Mouse (Mus musculus): ENCODE results near the gene St3gal3. TPM values are rescaled to one million over a fixed set of nuclear protein-coding genes. Genes with fewer than 3 reads are reported as not detected.

Gene St3gal3
- total and polyA plus RNA-seq, 2 experiments from 2014 or later: 11.8 to 50.9 TPM

DNA sequence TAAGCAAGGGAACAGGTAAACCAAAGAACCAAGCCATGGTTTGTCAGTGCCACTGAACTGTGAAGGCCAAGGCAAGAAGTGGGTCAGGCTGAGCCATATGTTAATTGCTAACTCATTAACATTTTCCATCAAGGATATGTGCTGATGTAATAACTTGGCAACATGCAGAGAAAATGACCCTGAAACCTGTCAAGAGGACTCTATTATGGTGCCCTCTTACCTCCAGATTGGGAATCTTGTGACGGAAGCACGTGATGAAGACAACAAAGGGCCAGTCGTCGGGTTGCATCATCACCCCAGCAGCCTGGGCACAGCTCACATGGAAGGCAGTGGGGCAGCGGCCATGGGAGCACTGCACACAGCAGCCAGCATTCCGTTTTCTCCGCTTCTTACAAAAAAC, 9.0 kb upstream of the St3gal3 start:
- Histone ChIP-seq H3K4me1 (ENCODE audit: insufficient read depth, low read length) (no peaks in the 10 kb centered on the region), H3K27me3 (ENCODE audit: insufficient read depth, low read length) (no peaks in the 10 kb centered on the region), H3K4me2 (ENCODE audit: low read depth, low read length) (no peak overlapping the region), H3K36me3 (ENCODE audit: insufficient read depth, low read length) (peaks cover 74% of the 10 kb centered on the region), H3K27ac (no peak overlapping the region), H3K9me3 (ENCODE audit: low read length) (no peaks in the 10 kb centered on the region), H3K4me3 (ENCODE audit: low read length) (no peak overlapping the region), H3K9ac (replicated peaks; ENCODE audit: low read length) (no peak overlapping the region)
- 88% methylated on average over 7 of the region's 7 CpGs for WGBS
- no peak for ATAC-seq
- TF ChIP-seq CTCF (IDR thresholded peaks at IDR 0.05; ENCODE audit: low read depth): no peak
- no peak for DNase-seq (ENCODE audit: low spot score)

DNA sequence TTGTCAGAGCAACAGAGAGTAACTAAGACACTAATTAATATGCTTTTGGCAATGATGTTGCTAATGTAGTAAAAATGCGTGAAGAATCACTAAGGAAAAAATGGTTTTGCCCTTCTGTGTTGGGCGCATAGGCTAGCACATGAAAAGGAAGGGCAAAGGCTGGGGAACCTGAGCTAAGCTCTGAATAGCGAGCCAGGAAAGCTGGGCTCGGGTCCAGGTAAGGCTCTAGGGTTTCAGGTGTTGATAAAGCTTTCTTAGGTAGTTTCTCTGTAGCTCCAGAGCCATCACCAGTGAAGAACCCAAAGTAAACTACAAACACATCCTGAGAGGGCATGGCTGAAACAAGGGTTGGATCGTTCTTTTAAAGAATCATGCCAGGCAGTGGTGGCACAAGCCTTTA, 6.8 kb upstream of the St3gal3 start:
- H3K4me1 ChIP-seq (ENCODE audit: insufficient read depth, low read length): no peaks in the 10 kb centered on the region
- TF ChIP-seq CTCF (IDR thresholded peaks at IDR 0.05; ENCODE audit: low read depth): no peak
- H3K4me2 ChIP-seq (ENCODE audit: low read depth, low read length): no peak overlapping the region
- H3K27ac ChIP-seq: no peak overlapping the region
- WGBS: 81% methylated on average over 5 of the region's 5 CpGs
- no peaks in the 10 kb centered on the region for H3K9me3 ChIP-seq (ENCODE audit: low read length)
- H3K9ac ChIP-seq (replicated peaks; ENCODE audit: low read length): no peak overlapping the region
- DNase-seq (ENCODE audit: low spot score) (no peak), ATAC-seq (no peak)
- H3K4me3 ChIP-seq (ENCODE audit: low read length): no peak overlapping the region
- peaks cover 60% of the 10 kb centered on the region for H3K36me3 ChIP-seq (ENCODE audit: insufficient read depth, low read length)
- no peaks in the 10 kb centered on the region for H3K27me3 ChIP-seq (ENCODE audit: insufficient read depth, low read length)

DNA sequence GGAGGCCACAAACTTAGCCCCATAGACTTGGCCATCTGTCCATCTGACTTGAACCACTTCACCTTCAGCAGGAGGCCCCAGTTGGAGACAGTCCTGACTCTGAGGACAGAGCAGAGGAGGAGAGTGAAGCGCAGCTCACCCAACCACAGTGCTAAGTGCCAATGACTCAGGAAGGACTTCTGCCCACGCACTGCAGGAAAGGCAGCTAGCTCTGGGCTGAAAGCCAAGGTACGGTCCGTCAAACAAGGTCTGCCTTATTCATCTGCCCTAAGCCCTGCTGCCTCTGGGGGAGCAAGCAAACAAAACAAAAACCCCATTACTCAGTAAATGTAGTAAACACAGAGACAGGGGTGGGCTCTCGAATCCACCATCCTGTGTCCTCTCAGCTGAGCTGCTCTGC, 4.2 kb upstream of the St3gal3 start:
- peak; percentile 46 for ATAC-seq
- peak; percentile 89 for DNase-seq (ENCODE audit: low spot score)
- Histone ChIP-seq H3K9me3 (ENCODE audit: low read length) (no peaks in the 10 kb centered on the region), H3K4me3 (ENCODE audit: low read length) (no peak overlapping the region), H3K4me1 (ENCODE audit: insufficient read depth, low read length) (peaks cover 4% of the 10 kb centered on the region), H3K27ac (peak overlapping the region; percentile 62; the same call in 1 of the 2 replicates), H3K36me3 (ENCODE audit: insufficient read depth, low read length) (peaks cover 34% of the 10 kb centered on the region), H3K9ac (replicated peaks; ENCODE audit: low read length) (no peak overlapping the region), H3K4me2 (ENCODE audit: low read depth, low read length) (no peak overlapping the region), H3K27me3 (ENCODE audit: insufficient read depth, low read length) (no peaks in the 10 kb centered on the region)
- TF ChIP-seq CTCF (IDR thresholded peaks at IDR 0.05; ENCODE audit: low read depth): peak; percentile 47
- WGBS: 28% methylated on average over 5 of the region's 5 CpGs

DNA sequence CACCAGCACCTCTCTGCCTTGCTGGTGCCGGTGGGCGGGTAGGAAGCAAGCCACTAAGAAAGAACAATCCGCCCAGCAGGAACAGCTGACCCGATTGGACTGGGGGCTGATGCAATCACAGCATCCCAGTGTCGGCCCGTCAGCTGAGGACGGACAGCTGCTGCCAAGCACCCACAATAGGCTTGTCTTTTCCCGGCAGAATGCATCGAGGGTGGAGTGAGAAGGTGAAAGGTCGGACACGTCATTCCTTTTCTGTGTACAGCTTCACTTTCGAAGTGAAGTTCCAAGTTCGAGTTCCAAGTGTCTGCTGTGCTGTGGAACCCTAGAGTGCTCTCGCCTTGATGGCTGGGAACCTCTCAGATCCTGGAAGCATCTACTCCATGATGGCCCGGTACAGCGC, 3.1 kb upstream of the St3gal3 start:
- H3K27me3 ChIP-seq (ENCODE audit: insufficient read depth, low read length): no peaks in the 10 kb centered on the region
- no peak overlapping the region for H3K9ac ChIP-seq (replicated peaks; ENCODE audit: low read length)
- H3K36me3 ChIP-seq (ENCODE audit: insufficient read depth, low read length): peaks cover 24% of the 10 kb centered on the region
- no peak for TF ChIP-seq CTCF (IDR thresholded peaks at IDR 0.05; ENCODE audit: low read depth)
- H3K4me3 ChIP-seq (ENCODE audit: low read length): no peak overlapping the region
- WGBS: 73% methylated on average over 16 of the region's 16 CpGs
- peaks cover 4% of the 10 kb centered on the region for H3K4me1 ChIP-seq (ENCODE audit: insufficient read depth, low read length)
- H3K4me2 ChIP-seq (ENCODE audit: low read depth, low read length): no peak overlapping the region
- ATAC-seq: no peak
- DNase-seq (ENCODE audit: low spot score): no peak
- H3K27ac ChIP-seq: no peak overlapping the region
- no peaks in the 10 kb centered on the region for H3K9me3 ChIP-seq (ENCODE audit: low read length)

DNA sequence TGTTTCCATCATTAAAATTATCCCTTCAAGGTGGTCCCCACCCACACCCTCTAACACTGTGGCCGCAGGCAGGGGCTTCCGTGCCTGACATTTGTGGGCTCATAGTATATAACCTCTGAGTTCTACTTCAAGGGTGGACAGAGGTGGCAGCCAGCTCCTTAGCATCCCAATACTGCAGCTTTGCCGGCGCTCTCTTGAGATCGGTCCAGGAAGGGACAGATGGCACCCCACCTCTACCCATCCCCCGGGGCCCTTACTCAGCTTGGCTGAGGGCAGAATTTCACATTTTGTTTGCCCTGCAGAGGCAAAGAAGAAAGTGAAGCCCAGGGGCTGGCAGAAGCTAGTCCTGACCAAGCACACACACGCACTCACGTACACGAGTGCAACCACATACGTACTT, 2.6 kb upstream of the St3gal3 start:
- peaks cover 4% of the 10 kb centered on the region for H3K4me1 ChIP-seq (ENCODE audit: insufficient read depth, low read length)
- no peaks in the 10 kb centered on the region for H3K27me3 ChIP-seq (ENCODE audit: insufficient read depth, low read length)
- H3K4me3 ChIP-seq (ENCODE audit: low read length): no peak overlapping the region
- no peak for DNase-seq (ENCODE audit: low spot score)
- ATAC-seq: no peak
- 77% methylated on average over 10 of the region's 10 CpGs for WGBS
- no peak overlapping the region for H3K4me2 ChIP-seq (ENCODE audit: low read depth, low read length)
- peaks cover 18% of the 10 kb centered on the region for H3K36me3 ChIP-seq (ENCODE audit: insufficient read depth, low read length)
- TF ChIP-seq CTCF (IDR thresholded peaks at IDR 0.05; ENCODE audit: low read depth): no peak
- no peak overlapping the region for H3K9ac ChIP-seq (replicated peaks; ENCODE audit: low read length)
- no peaks in the 10 kb centered on the region for H3K9me3 ChIP-seq (ENCODE audit: low read length)
- H3K27ac ChIP-seq: no peak overlapping the region

DNA sequence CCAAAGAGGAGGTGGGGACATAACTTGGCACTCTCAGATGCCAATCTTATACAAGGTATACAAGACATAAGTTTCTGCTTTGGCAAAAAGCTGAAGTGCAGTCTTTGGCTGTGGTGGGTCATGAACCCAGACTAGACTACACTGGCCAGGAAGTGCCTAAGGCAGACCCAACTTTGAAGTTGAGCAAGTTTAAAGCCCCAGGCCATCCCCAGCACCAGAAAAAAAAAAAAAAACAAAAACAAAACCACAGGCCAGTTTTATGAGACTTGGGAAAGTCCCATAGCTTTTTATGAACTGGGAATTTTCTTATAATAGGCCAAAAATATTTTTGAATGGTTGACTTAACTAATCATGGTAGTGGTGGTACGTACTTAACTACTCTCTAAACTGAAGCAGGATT, 700 bp upstream of the St3gal3 start:
- no peak for TF ChIP-seq CTCF (IDR thresholded peaks at IDR 0.05; ENCODE audit: low read depth)
- no peaks in the 10 kb centered on the region for H3K9me3 ChIP-seq (ENCODE audit: low read length)
- H3K4me3 ChIP-seq (ENCODE audit: low read length): peak overlapping the region; percentile 98
- 92% methylated on average over 1 of the region's 1 CpGs for WGBS
- ATAC-seq (no peak), DNase-seq (ENCODE audit: low spot score) (no peak)
- H3K4me1 ChIP-seq (ENCODE audit: insufficient read depth, low read length): peaks cover 4% of the 10 kb centered on the region
- H3K27ac ChIP-seq: 0 out of 2 replicates have a peak overlapping the region, but pooled peaks have one; percentile 80
- H3K9ac ChIP-seq (replicated peaks; ENCODE audit: low read length): peak overlapping the region; percentile 78; the same call in 1 of the 2 replicates
- H3K4me2 ChIP-seq (ENCODE audit: low read depth, low read length): peak overlapping the region; percentile 89
- H3K27me3 ChIP-seq (ENCODE audit: insufficient read depth, low read length): no peaks in the 10 kb centered on the region
- H3K36me3 ChIP-seq (ENCODE audit: insufficient read depth, low read length): peaks cover 8% of the 10 kb centered on the region

DNA sequence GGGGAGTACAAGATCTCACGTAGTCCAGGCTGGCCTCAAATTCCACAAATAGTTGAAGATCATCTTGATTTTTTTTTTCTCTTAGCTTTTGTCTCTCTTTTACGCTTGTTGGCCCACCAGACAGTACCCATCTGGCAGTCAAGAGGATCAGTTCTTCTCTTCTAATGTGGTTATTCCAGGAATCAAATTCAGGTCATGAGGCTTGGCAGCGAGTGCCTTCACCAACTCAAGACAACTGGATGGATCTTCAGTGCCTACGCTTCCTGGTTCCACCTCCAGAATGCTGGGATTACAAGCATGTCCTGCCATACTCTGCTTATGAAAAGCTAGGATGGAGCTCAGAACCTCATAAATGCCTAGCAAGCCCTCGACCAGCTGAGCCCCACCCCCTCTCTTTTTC, 3.4 kb downstream of the St3gal3 start:
- TF ChIP-seq CTCF (IDR thresholded peaks at IDR 0.05; ENCODE audit: low read depth): no peak
- WGBS: 87% methylated on average over 5 of the region's 5 CpGs

More for the DNA sequence above, 3.4 kb downstream of the St3gal3 start:
- ATAC-seq: no peak
- Histone ChIP-seq H3K27me3 (ENCODE audit: insufficient read depth, low read length) (no peaks in the 10 kb centered on the region), H3K4me1 (ENCODE audit: insufficient read depth, low read length) (peaks cover 4% of the 10 kb centered on the region), H3K27ac (no peak overlapping the region), H3K9ac (replicated peaks; ENCODE audit: low read length) (no peak overlapping the region), H3K9me3 (ENCODE audit: low read length) (no peaks in the 10 kb centered on the region), H3K4me3 (ENCODE audit: low read length) (no peak overlapping the region), H3K36me3 (ENCODE audit: insufficient read depth, low read length) (no peaks in the 10 kb centered on the region; the same call in 1 of the 2 replicates), H3K4me2 (ENCODE audit: low read depth, low read length) (no peak overlapping the region)
- no peak for DNase-seq (ENCODE audit: low spot score)

Data from hindbrain, postnatal 0 days (tissue).